In the genomic region with DNA sequence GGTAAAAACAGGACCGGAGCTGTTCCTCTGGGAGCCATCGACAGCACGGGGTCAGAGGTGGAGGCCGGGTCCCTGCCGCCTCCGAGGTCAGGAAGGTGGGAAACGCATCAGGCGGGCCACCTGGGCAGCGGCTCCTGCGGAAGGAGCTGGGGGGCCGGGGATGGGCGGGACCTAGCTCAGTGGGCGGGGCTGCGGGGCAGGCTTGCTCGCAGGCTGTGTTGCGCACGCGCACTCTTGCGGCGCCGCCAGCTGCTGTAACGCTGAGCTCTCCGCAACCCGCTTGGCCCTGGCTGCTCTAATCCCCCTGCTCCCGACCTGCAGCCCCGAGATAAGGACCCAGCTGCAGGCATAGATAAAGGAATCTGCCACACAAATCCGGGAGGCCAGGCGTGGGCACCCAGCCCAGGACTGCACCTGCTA, we compare ENCODE assay signal across 8 mouse cellular contexts. TPM values are rescaled to one million over a fixed set of nuclear protein-coding genes. Genes with fewer than 3 reads are reported as not detected.
DNase-seq lines count a peak whose midpoint lies in the region; ATAC-seq and TF ChIP-seq lines count a peak whose summit lies in the region.

No protein-coding gene starts in this region.

- H3K4me2 ChIP-seq in embryonic facial prominence, embryonic 12.5 days (replicated peaks) = peak overlapping the region; percentile 75
- H3K4me2 ChIP-seq in limb, embryonic 15.5 days = peak overlapping the region; percentile 88
- H3K4me2 ChIP-seq in midbrain, postnatal 0 days (ENCODE audit: low read depth, low read length, poor library complexity, severe bottlenecking) = peak overlapping the region; percentile 81

- peaks cover 29% of the 10 kb centered on the region for H3K4me1 ChIP-seq in embryonic facial prominence, embryonic 12.5 days
- H3K4me1 ChIP-seq in heart, adult 2 months (ENCODE audit: control insufficient read depth, insufficient read depth, low read length) = peaks cover 14% of the 10 kb centered on the region
- peaks cover 47% of the 10 kb centered on the region for H3K4me1 ChIP-seq in limb, embryonic 15.5 days
- peaks cover 21% of the 10 kb centered on the region for H3K4me1 ChIP-seq in midbrain, postnatal 0 days (ENCODE audit: insufficient read depth, low read length)

- H3K4me3 ChIP-seq in embryonic facial prominence, embryonic 12.5 days = peak overlapping the region; percentile 48
- H3K4me3 ChIP-seq in heart, adult 2 months = peak overlapping the region; percentile 48
- H3K4me3 ChIP-seq in limb, embryonic 15.5 days = peak overlapping the region; percentile 51
- peak overlapping the region; percentile 43 for H3K4me3 ChIP-seq in midbrain, postnatal 0 days (ENCODE audit: low read depth, low read length)

- H3K27me3 ChIP-seq in embryonic facial prominence, embryonic 12.5 days = peaks cover 24% of the 10 kb centered on the region
- H3K27me3 ChIP-seq in heart, adult 2 months (ENCODE audit: control insufficient read depth, insufficient read depth, low read length) = no peaks in the 10 kb centered on the region
- H3K27me3 ChIP-seq in limb, embryonic 15.5 days = peaks cover 5% of the 10 kb centered on the region
- H3K27me3 ChIP-seq in midbrain, postnatal 0 days (ENCODE audit: insufficient read depth, low read length) = peaks cover 17% of the 10 kb centered on the region

- no peak for TF ChIP-seq CTCF in heart, adult 2 months (IDR thresholded peaks at IDR 0.05)
- no peak for TF ChIP-seq CTCF in midbrain, postnatal 0 days (IDR thresholded peaks at IDR 0.05)

- peak overlapping the region; percentile 57 for H3K9ac ChIP-seq in embryonic facial prominence, embryonic 12.5 days
- peak overlapping the region; percentile 56 for H3K9ac ChIP-seq in heart, adult 2 months (ENCODE audit: low read depth, low read length)
- H3K9ac ChIP-seq in limb, embryonic 15.5 days = peak overlapping the region; percentile 47
- H3K9ac ChIP-seq in midbrain, postnatal 0 days (replicated peaks; ENCODE audit: low read length, poor library complexity, severe bottlenecking) = peak overlapping the region; percentile 73

- H3K36me3 ChIP-seq in embryonic facial prominence, embryonic 12.5 days = peaks cover 7% of the 10 kb centered on the region
- no peaks in the 10 kb centered on the region for H3K36me3 ChIP-seq in heart, adult 2 months (ENCODE audit: control insufficient read depth, insufficient read depth, low read length)
- H3K36me3 ChIP-seq in limb, embryonic 15.5 days = peaks cover 7% of the 10 kb centered on the region
- H3K36me3 ChIP-seq in midbrain, postnatal 0 days (ENCODE audit: insufficient read depth, low read length) = 0 out of 2 replicates have a peak, but pooled peaks cover 3% of the 10 kb centered on the region

- TF ChIP-seq EP300 in heart, adult 2 months (IDR thresholded peaks at IDR 0.05; ENCODE audit: insufficient read depth, low read depth, low read length) = no peak

- peak overlapping the region; percentile 75 for H3K27ac ChIP-seq in embryonic facial prominence, embryonic 12.5 days
- peak overlapping the region; percentile 67 for H3K27ac ChIP-seq in heart, adult 2 months
- H3K27ac ChIP-seq in limb, embryonic 15.5 days = peak overlapping the region; percentile 82
- peak overlapping the region; percentile 86 for H3K27ac ChIP-seq in midbrain, postnatal 0 days (ENCODE audit: low read depth, low read length)

- H3K9me3 ChIP-seq in embryonic facial prominence, embryonic 12.5 days = no peaks in the 10 kb centered on the region
- H3K9me3 ChIP-seq in limb, embryonic 15.5 days = no peaks in the 10 kb centered on the region
- H3K9me3 ChIP-seq in midbrain, postnatal 0 days (ENCODE audit: low read length) = no peaks in the 10 kb centered on the region

- H3K79me2 ChIP-seq in heart, adult 2 months (replicated peaks; ENCODE audit: control insufficient read depth, insufficient read depth, low read length) = no peaks in the 10 kb centered on the region

- peak; percentile 75 for TF ChIP-seq POLR2A in heart, adult 2 months (IDR thresholded peaks at IDR 0.05; ENCODE audit: insufficient read depth, low read depth, low read length)

- WGBS in embryonic facial prominence, embryonic 12.5 days = under 1% methylated on average over 28 of the region's 28 CpGs
- under 1% methylated on average over 28 of the region's 28 CpGs for WGBS in heart, adult 2 months
- 0% methylated on average over 28 of the region's 28 CpGs for WGBS in limb, embryonic 15.5 days
- under 1% methylated on average over 20 of the region's 28 CpGs for WGBS in midbrain, postnatal 0 days

- intact Hi-C loops in heart, adult 2 months (cut with DNase I) = loop anchor here (2.0 to 5.0 kb wide), 3 partner anchors 45 to 135 kb away; partner anchors contain the start of genes Catsperd, Lonp1, Ndufa11 and Ranbp3

- ATAC-seq in embryonic facial prominence, embryonic 12.5 days (ENCODE audit: insufficient number of reproducible peaks, insufficient read depth, low FRiP score, low TSS enrichment) = peak; percentile 8; the same call in 1 of the 2 replicates
- ATAC-seq in limb, embryonic 15.5 days (ENCODE audit: insufficient number of reproducible peaks, low FRiP score, low TSS enrichment, low read depth) = 0 out of 2 replicates have a peak, but pooled peaks have one; percentile 12
- ATAC-seq in midbrain, postnatal 0 days (ENCODE audit: low FRiP score) = peak; percentile 52

- peak; percentile 73 for DNase-seq in 3T3-L1 (ENCODE audit: low read depth, low spot score)
- DNase-seq in adrenal gland, postnatal 36 days = peak; percentile 92 to 96
- DNase-seq in heart, adult 2 months = peak; percentile 91
- DNase-seq in kidney, adult 8-10 months = peak; percentile 83 to 86
- DNase-seq in midbrain, postnatal 0 days (ENCODE audit: low spot score) = peak; percentile 93
- DNase-seq in spleen, postnatal 36 days (ENCODE audit: low spot score in 2 of 2) = peak; percentile 88 to 90

RNA-seq across cellular contexts. Expression of gene Dus3l, which starts 2.6 kb away (rescaled TPM):
- total RNA-seq in adrenal gland, postnatal 36 days (2021) = 10 to 100 TPM; 31.5 to 32.5 TPM
- polyA plus RNA-seq in embryonic facial prominence, embryonic 12.5 days (2016; fragmentation: Nextera tagmentation; extraction: Ambion mirVana) = 44.1 and 47.2 TPM in 2 replicates
- 10 to 100 TPM; 17.7 to 19.4 TPM for total RNA-seq in heart, adult 2 months (2021)
- polyA plus RNA-seq in heart, adult 2 months (2012; rRNA removed) = 36.2 and 38.7 TPM in 2 replicates
- polyA plus RNA-seq in limb, embryonic 15.5 days (2015; fragmentation: Nextera tagmentation; extraction: Ambion mirVana) = 43.9 and 45.5 TPM in 2 replicates
- 91.0 and 93.8 TPM in 2 replicates for total RNA-seq in midbrain, postnatal 0 days (2014; rRNA removed)
- 103 and 114 TPM in 2 replicates for polyA plus RNA-seq in midbrain, postnatal 0 days (2015; fragmentation: Nextera tagmentation; extraction: Ambion mirVana)

RNA-seq across cellular contexts. Expression of gene Nrtn, which starts 4.7 kb away (rescaled TPM):
- total RNA-seq in adrenal gland, postnatal 36 days (2021) = 1 to 10 TPM; 3.8 to 5.4 TPM
- 10.9 and 11.9 TPM in 2 replicates for polyA plus RNA-seq in embryonic facial prominence, embryonic 12.5 days (2016; fragmentation: Nextera tagmentation; extraction: Ambion mirVana)
- total RNA-seq in heart, adult 2 months (2021) = 10 to 100 TPM; 24.4 to 26.8 TPM
- polyA plus RNA-seq in heart, adult 2 months (2012; rRNA removed) = 26.2 and 49.3 TPM in 2 replicates
- polyA plus RNA-seq in limb, embryonic 15.5 days (2015; fragmentation: Nextera tagmentation; extraction: Ambion mirVana) = 15.2 and 20.5 TPM in 2 replicates
- 12.5 and 13.4 TPM in 2 replicates for total RNA-seq in midbrain, postnatal 0 days (2014; rRNA removed)
- polyA plus RNA-seq in midbrain, postnatal 0 days (2015; fragmentation: Nextera tagmentation; extraction: Ambion mirVana) = 7.4 and 8.0 TPM in 2 replicates

RNA-seq across cellular contexts. Expression of gene Prr22, which starts 8.0 kb away (rescaled TPM):
- under 1 TPM; 0.26 to 0.60 TPM for total RNA-seq in adrenal gland, postnatal 36 days (2021)
- 1.4 TPM in 2 replicates for polyA plus RNA-seq in embryonic facial prominence, embryonic 12.5 days (2016; fragmentation: Nextera tagmentation; extraction: Ambion mirVana)
- total RNA-seq in heart, adult 2 months (2021) = under 1 TPM; 0.11 to 0.29 TPM
- 1.2 and 2.0 TPM in 2 replicates for polyA plus RNA-seq in heart, adult 2 months (2012; rRNA removed)
- 0.72 and 1.00 TPM in 2 replicates for polyA plus RNA-seq in limb, embryonic 15.5 days (2015; fragmentation: Nextera tagmentation; extraction: Ambion mirVana)
- 0.44 and 1.3 TPM in 2 replicates for total RNA-seq in midbrain, postnatal 0 days (2014; rRNA removed)
- 0.61 and 1.1 TPM in 2 replicates for polyA plus RNA-seq in midbrain, postnatal 0 days (2015; fragmentation: Nextera tagmentation; extraction: Ambion mirVana)

RNA-seq across cellular contexts. Expression of gene Vmac, which starts 44.2 kb away (rescaled TPM):
- 10 to 100 TPM; 14.7 to 36.6 TPM for total RNA-seq in adrenal gland, postnatal 36 days (2021)
- polyA plus RNA-seq in embryonic facial prominence, embryonic 12.5 days (2016; fragmentation: Nextera tagmentation; extraction: Ambion mirVana) = 19.4 and 20.8 TPM in 2 replicates
- 1 to 10 TPM; 3.0 to 4.7 TPM for total RNA-seq in heart, adult 2 months (2021)
- 8.3 and 9.9 TPM in 2 replicates for polyA plus RNA-seq in heart, adult 2 months (2012; rRNA removed)
- polyA plus RNA-seq in limb, embryonic 15.5 days (2015; fragmentation: Nextera tagmentation; extraction: Ambion mirVana) = 18.1 and 18.2 TPM in 2 replicates
- 32.3 and 36.9 TPM in 2 replicates for total RNA-seq in midbrain, postnatal 0 days (2014; rRNA removed)
- polyA plus RNA-seq in midbrain, postnatal 0 days (2015; fragmentation: Nextera tagmentation; extraction: Ambion mirVana) = 19.2 and 19.8 TPM in 2 replicates

RNA-seq across cellular contexts. Expression of gene Ndufa11, which starts 44.4 kb away (rescaled TPM):
- total RNA-seq in adrenal gland, postnatal 36 days (2021) = 100 to 1,000 TPM; 290 to 298 TPM
- polyA plus RNA-seq in embryonic facial prominence, embryonic 12.5 days (2016; fragmentation: Nextera tagmentation; extraction: Ambion mirVana) = 371 and 409 TPM in 2 replicates
- total RNA-seq in heart, adult 2 months (2021) = 100 to 1,000 TPM; 748 to 906 TPM
- polyA plus RNA-seq in heart, adult 2 months (2012; rRNA removed) = 1,680 and 1,786 TPM in 2 replicates
- polyA plus RNA-seq in limb, embryonic 15.5 days (2015; fragmentation: Nextera tagmentation; extraction: Ambion mirVana) = 370 and 405 TPM in 2 replicates
- total RNA-seq in midbrain, postnatal 0 days (2014; rRNA removed) = 335 and 480 TPM in 2 replicates
- polyA plus RNA-seq in midbrain, postnatal 0 days (2015; fragmentation: Nextera tagmentation; extraction: Ambion mirVana) = 630 and 676 TPM in 2 replicates

Comparison
In these comparisons a context has a peak if more than half of its experiments do, and no peak if none do; other contexts are left out.
1. Peak in every context shown above with its lines: DNase-seq, ATAC-seq, H3K4me3 ChIP-seq and H3K27ac ChIP-seq.